Mouse (Mus musculus): Measurements from ENCODE around the gene Gmppa. TPM values are rescaled to one million over a fixed set of nuclear protein-coding genes. Genes with fewer than 3 reads are reported as not detected.

Gene Gmppa
- polyA plus RNA-seq, 1 experiment, result 98.2 TPM

GRCm38 (mm10) chr1:75456746-75457564 is 21.2 kb downstream of the Gmppa start:
- H3K27ac ChIP-seq (ENCODE audit: control insufficient read depth, insufficient read depth, low read depth, low read length), result no peak overlapping the region
- no peaks in the 10 kb centered on the region for H3K36me3 ChIP-seq (ENCODE audit: control insufficient read depth, insufficient read depth, low read length)
- TF ChIP-seq CTCF (IDR thresholded peaks at IDR 0.05; ENCODE audit: control insufficient read depth, insufficient read depth, insufficient replicate concordance, low read depth, low read length), result peak; percentile 82; the same call in 1 of the 2 replicates
- no peak for TF ChIP-seq POLR2A (IDR thresholded peaks at IDR 0.05; ENCODE audit: control insufficient read depth, low read depth, low read length)
- H3K4me1 ChIP-seq (ENCODE audit: control insufficient read depth, insufficient read depth, low read length), result peaks cover 9% of the 10 kb centered on the region
- H3K27me3 ChIP-seq (ENCODE audit: control insufficient read depth, insufficient read depth, low read length), result no peaks in the 10 kb centered on the region; the same call in 1 of the 2 replicates
- H3K4me3 ChIP-seq (ENCODE audit: control insufficient read depth, low read depth, low read length), result no peak overlapping the region

GRCm38 (mm10) chr1:75457710-75458024 is 21.9 kb downstream of the Gmppa start:
- H3K27ac ChIP-seq (ENCODE audit: control insufficient read depth, insufficient read depth, low read depth, low read length), result no peak overlapping the region

GRCm38 (mm10) chr1:75458025-75458788 is 22.5 kb downstream of the Gmppa start:
- peaks cover 9% of the 10 kb centered on the region for H3K4me1 ChIP-seq (ENCODE audit: control insufficient read depth, insufficient read depth, low read length)
- no peaks in the 10 kb centered on the region; the same call in 1 of the 2 replicates for H3K27me3 ChIP-seq (ENCODE audit: control insufficient read depth, insufficient read depth, low read length)
- no peak overlapping the region for H3K27ac ChIP-seq (ENCODE audit: control insufficient read depth, insufficient read depth, low read depth, low read length)
- TF ChIP-seq POLR2A (IDR thresholded peaks at IDR 0.05; ENCODE audit: control insufficient read depth, low read depth, low read length) (no peak), CTCF (IDR thresholded peaks at IDR 0.05; ENCODE audit: control insufficient read depth, insufficient read depth, insufficient replicate concordance, low read depth, low read length) (no peak)
- peak overlapping the region; percentile 11 for H3K4me3 ChIP-seq (ENCODE audit: control insufficient read depth, low read depth, low read length)
- H3K36me3 ChIP-seq (ENCODE audit: control insufficient read depth, insufficient read depth, low read length), result no peaks in the 10 kb centered on the region

More at GRCm38 (mm10) chr1:75457710-75458024, 21.9 kb downstream of the Gmppa start:
- no peaks in the 10 kb centered on the region for H3K36me3 ChIP-seq (ENCODE audit: control insufficient read depth, insufficient read depth, low read length)
- TF ChIP-seq CTCF (IDR thresholded peaks at IDR 0.05; ENCODE audit: control insufficient read depth, insufficient read depth, insufficient replicate concordance, low read depth, low read length), result no peak
- TF ChIP-seq POLR2A (IDR thresholded peaks at IDR 0.05; ENCODE audit: control insufficient read depth, low read depth, low read length), result no peak
- no peaks in the 10 kb centered on the region; the same call in 1 of the 2 replicates for H3K27me3 ChIP-seq (ENCODE audit: control insufficient read depth, insufficient read depth, low read length)
- H3K4me3 ChIP-seq (ENCODE audit: control insufficient read depth, low read depth, low read length), result no peak overlapping the region
- H3K4me1 ChIP-seq (ENCODE audit: control insufficient read depth, insufficient read depth, low read length), result peaks cover 9% of the 10 kb centered on the region

- no peaks in the 10 kb centered on the region; the same call in 1 of the 2 replicates for H3K27me3 ChIP-seq (ENCODE audit: control insufficient read depth, insufficient read depth, low read length)
- H3K4me3 ChIP-seq (ENCODE audit: control insufficient read depth, low read depth, low read length), result peak overlapping the region; percentile 11
- H3K36me3 ChIP-seq (ENCODE audit: control insufficient read depth, insufficient read depth, low read length), result no peaks in the 10 kb centered on the region
- TF ChIP-seq CTCF (IDR thresholded peaks at IDR 0.05; ENCODE audit: control insufficient read depth, insufficient read depth, insufficient replicate concordance, low read depth, low read length), result no peak
- TF ChIP-seq POLR2A (IDR thresholded peaks at IDR 0.05; ENCODE audit: control insufficient read depth, low read depth, low read length), result no peak
- no peak overlapping the region for H3K27ac ChIP-seq (ENCODE audit: control insufficient read depth, insufficient read depth, low read depth, low read length)
- H3K4me1 ChIP-seq (ENCODE audit: control insufficient read depth, insufficient read depth, low read length), result peaks cover 9% of the 10 kb centered on the region
Measured at GRCm38 (mm10) chr1:75458789-75459684, 23.3 kb downstream of the Gmppa start.

- H3K4me1 ChIP-seq (ENCODE audit: control insufficient read depth, insufficient read depth, low read length), result peaks cover 9% of the 10 kb centered on the region
- no peak overlapping the region for H3K27ac ChIP-seq (ENCODE audit: control insufficient read depth, insufficient read depth, low read depth, low read length)
- H3K4me3 ChIP-seq (ENCODE audit: control insufficient read depth, low read depth, low read length), result no peak overlapping the region
- no peaks in the 10 kb centered on the region for H3K36me3 ChIP-seq (ENCODE audit: control insufficient read depth, insufficient read depth, low read length)
- H3K27me3 ChIP-seq (ENCODE audit: control insufficient read depth, insufficient read depth, low read length), result no peaks in the 10 kb centered on the region; the same call in 1 of the 2 replicates
- TF ChIP-seq POLR2A (IDR thresholded peaks at IDR 0.05; ENCODE audit: control insufficient read depth, low read depth, low read length) (no peak), CTCF (IDR thresholded peaks at IDR 0.05; ENCODE audit: control insufficient read depth, insufficient read depth, insufficient replicate concordance, low read depth, low read length) (no peak)
Measured at GRCm38 (mm10) chr1:75460297-75460696, 24.6 kb downstream of the Gmppa start.

- no peak for TF ChIP-seq CTCF (IDR thresholded peaks at IDR 0.05; ENCODE audit: control insufficient read depth, insufficient read depth, insufficient replicate concordance, low read depth, low read length)
- TF ChIP-seq POLR2A (IDR thresholded peaks at IDR 0.05; ENCODE audit: control insufficient read depth, low read depth, low read length), result no peak
- no peak overlapping the region for H3K4me3 ChIP-seq (ENCODE audit: control insufficient read depth, low read depth, low read length)
- peaks cover 4% of the 10 kb centered on the region for H3K4me1 ChIP-seq (ENCODE audit: control insufficient read depth, insufficient read depth, low read length)
- H3K27me3 ChIP-seq (ENCODE audit: control insufficient read depth, insufficient read depth, low read length), result no peaks in the 10 kb centered on the region; the same call in 1 of the 2 replicates
- H3K36me3 ChIP-seq (ENCODE audit: control insufficient read depth, insufficient read depth, low read length), result no peaks in the 10 kb centered on the region
- no peak overlapping the region for H3K27ac ChIP-seq (ENCODE audit: control insufficient read depth, insufficient read depth, low read depth, low read length)
Measured at GRCm38 (mm10) chr1:75462636-75463035, 26.9 kb downstream of the Gmppa start.
